Mouse (Mus musculus) neural tube, embryonic 11.5 days (tissue): Measurements from ENCODE around the gene Mbd3. TPM values are rescaled to one million over a fixed set of nuclear protein-coding genes. Genes with fewer than 3 reads are reported as not detected.
A peak's percentile ranks its signal among the peaks of the same experiment; 100 is the strongest.

Experiments used
- ATAC-seq: fragments of 200-750 bp; cut with Nextera tagmentation; 2 replicates; pipeline ENCODE4 v1.8.0; 2017; ENCODE audit warnings: moderate number of reproducible peaks, mild to moderate bottlenecking, moderate TSS enrichment, moderate library complexity; ENCODE audit not compliant: insufficient read depth, low FRiP score, low TSS enrichment
- DNase-seq: peaks from one replicate; pipeline ENCODE4 v3.0.0-alpha.2; 2015; ENCODE audit warnings: low spot score
- H3K27ac ChIP-seq: fragments of 300-500 bp; sonication (generic); 2 replicates; pipeline ENCODE4 v1.5.1; 2014; ENCODE audit warnings: low read depth, mild to moderate bottlenecking, low read length
- H3K27me3 ChIP-seq: fragments of 300-500 bp; sonication (generic); 2 replicates; pipeline ENCODE4 v1.6.1; 2014; ENCODE audit warnings: mild to moderate bottlenecking, low read length, mixed read lengths; ENCODE audit not compliant: control insufficient read depth, insufficient read depth
- H3K36me3 ChIP-seq: fragments of 300-500 bp; sonication (generic); 2 replicates; pipeline ENCODE4 v1.6.1; 2014; ENCODE audit warnings: mild to moderate bottlenecking, low read length, moderate library complexity, mixed read lengths; ENCODE audit not compliant: control insufficient read depth, insufficient read depth
- H3K4me1 ChIP-seq: fragments of 300-500 bp; sonication (generic); 2 replicates; pipeline ENCODE4 v1.6.1; 2014; ENCODE audit warnings: low read length, mixed read lengths; ENCODE audit not compliant: control insufficient read depth, insufficient read depth
- H3K4me2 ChIP-seq: fragments of 300-500 bp; sonication (generic); 2 replicates; pipeline ENCODE4 v1.6.1; 2014; ENCODE audit warnings: low read depth, mild to moderate bottlenecking, moderate library complexity
- H3K4me3 ChIP-seq: fragments of 300-500 bp; sonication (generic); 2 replicates; pipeline ENCODE4 v1.5.1; 2014; ENCODE audit warnings: low read depth, low read length
- H3K9ac ChIP-seq: fragments of 300-500 bp; sonication (generic); 2 replicates; pipeline ENCODE4 v1.6.1; 2014; ENCODE audit warnings: mild to moderate bottlenecking, low read length
- H3K9me3 ChIP-seq: fragments of 300-500 bp; sonication (generic); 2 replicates; pipeline ENCODE4 v1.6.1; 2016; ENCODE audit warnings: low read length; ENCODE audit not compliant: control insufficient read depth
- WGBS: fragments of 180-500 bp; shearing (Covaris S2); extraction: QIAGEN DNeasy Blood & Tissue Kit; methylation state at CpG from one replicate; pipeline ENCODE4 v1.1.7; 2014; 5-methylcytosine and 5-hydroxymethylcytosine counted together
- polyA plus RNA-seq: library from polyadenylated mRNA; unstranded; fragments of >200 nt; fragmentation: Nextera tagmentation; extraction: Ambion mirVana; gene quantifications from 2 replicates; pipeline ENCODE4 v1.2.1, GENCODE M21; 2014

The Mbd3 gene
- polyA plus RNA-seq, 1 experiment from 2014 or later = 271 TPM

DNA sequence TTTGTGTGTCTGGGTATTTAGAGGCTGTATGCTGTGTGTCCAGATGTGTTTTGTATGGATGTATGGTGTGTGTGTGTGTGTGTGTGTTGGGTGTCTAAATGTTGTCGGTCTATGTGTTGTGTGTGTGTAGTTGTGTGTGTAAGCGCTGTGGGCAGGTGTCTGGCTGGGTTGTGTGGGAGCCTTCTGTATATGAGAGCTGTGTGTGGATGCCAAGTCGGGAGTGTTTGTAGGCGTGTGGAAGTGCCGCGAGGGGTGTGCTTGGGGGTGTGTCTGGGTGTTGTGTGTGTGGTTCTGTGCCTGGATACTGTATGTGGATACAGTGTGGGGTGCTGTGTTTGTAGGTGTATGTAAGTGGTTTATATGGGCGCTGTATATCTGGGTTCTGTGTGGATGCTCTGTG, 42.0 kb downstream of the Mbd3 start:
- Histone ChIP-seq H3K27me3 (peaks cover 67% of the 10 kb centered on the region), H3K9me3 (no peaks in the 10 kb centered on the region), H3K9ac (no peak overlapping the region), H3K4me3 (no peak overlapping the region), H3K27ac (no peak overlapping the region), H3K4me1 (0 out of 2 replicates have a peak, but pooled peaks cover 3% of the 10 kb centered on the region), H3K4me2 (no peak overlapping the region), H3K36me3 (no peaks in the 10 kb centered on the region)
- ATAC-seq (no peak), DNase-seq (no peak)
- WGBS = 39% methylated on average over 7 of the region's 7 CpGs

GRCm38 (mm10) chr10:80356737-80357136, 42.6 kb downstream of the Mbd3 start:
- Histone ChIP-seq H3K4me1 (0 out of 2 replicates have a peak, but pooled peaks cover 3% of the 10 kb centered on the region), H3K4me2 (peak overlapping the region; percentile 24), H3K36me3 (no peaks in the 10 kb centered on the region), H3K9me3 (no peaks in the 10 kb centered on the region), H3K27me3 (peaks cover 72% of the 10 kb centered on the region), H3K4me3 (peak overlapping the region; percentile 13; the same call in 1 of the 2 replicates), H3K9ac (no peak overlapping the region; the same call in 1 of the 2 replicates), H3K27ac (no peak overlapping the region)
- DNase-seq (no peak), ATAC-seq (no peak)
- 2% methylated on average over 33 of the region's 34 CpGs for WGBS

DNA sequence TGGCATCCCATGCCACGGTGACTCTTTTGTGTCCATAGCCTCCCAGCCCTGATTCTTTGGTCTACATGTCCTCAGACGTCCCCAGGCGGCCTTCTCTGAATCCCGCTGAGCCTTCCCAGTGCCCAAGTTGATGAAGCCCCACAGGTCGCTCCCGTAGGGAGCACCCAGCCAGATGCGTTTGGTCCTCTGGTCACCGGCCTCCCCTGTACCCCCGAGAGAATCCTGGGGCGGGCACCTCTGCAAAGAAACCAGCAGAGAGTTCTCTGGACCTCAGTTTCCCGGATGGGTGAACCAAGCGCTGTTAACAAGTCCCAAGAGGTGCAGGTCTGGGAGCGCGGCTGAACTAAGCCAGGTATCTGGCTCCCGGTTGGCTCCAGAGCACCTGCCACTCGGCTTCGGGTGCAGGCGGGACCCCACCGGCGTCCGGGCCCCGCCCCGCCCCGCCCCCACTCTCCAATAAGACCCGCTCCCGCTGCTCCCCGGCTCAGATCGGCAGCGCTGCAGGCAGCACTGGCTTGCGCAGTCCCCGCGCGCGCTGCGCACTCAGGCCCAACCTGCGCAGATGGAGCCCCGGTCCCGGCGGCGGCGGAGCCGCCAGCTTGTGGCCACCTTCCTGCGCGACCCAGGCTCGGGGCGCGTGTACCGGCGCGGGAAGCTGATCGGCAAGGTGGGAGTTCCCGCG, 43.2 kb downstream of the Mbd3 start, which contains the start of gene Plk5:
Plk5 (plus strand) TSS at position 459 of the 682 bp plus-strand sequence.
- H3K4me1 ChIP-seq = 0 out of 2 replicates have a peak, but pooled peaks cover 3% of the 10 kb centered on the region
- H3K27me3 ChIP-seq = peaks cover 76% of the 10 kb centered on the region
- H3K27ac ChIP-seq = no peak within 1 kb of the TSS
- DNase-seq (no peak), ATAC-seq (no peak)
- H3K36me3 ChIP-seq = no peaks in the 10 kb centered on the region
- H3K4me2 ChIP-seq = peak within 1 kb of the TSS; percentile 24
- peak within 1 kb of the TSS; percentile 13; the same call in 1 of the 2 replicates for H3K4me3 ChIP-seq
- no peak within 1 kb of the TSS; the same call in 1 of the 2 replicates for H3K9ac ChIP-seq
- WGBS = under 1% methylated on average over 51 of the region's 53 CpGs
- no peaks in the 10 kb centered on the region for H3K9me3 ChIP-seq

- no peak overlapping the region for H3K27ac ChIP-seq
- H3K4me2 ChIP-seq = no peak overlapping the region
- no peak overlapping the region for H3K4me3 ChIP-seq
- no peak overlapping the region for H3K9ac ChIP-seq
- no peaks in the 10 kb centered on the region for H3K36me3 ChIP-seq
- H3K9me3 ChIP-seq = no peaks in the 10 kb centered on the region
- DNase-seq = no peak
- WGBS = 10% methylated on average over 9 of the region's 9 CpGs
- H3K4me1 ChIP-seq = 0 out of 2 replicates have a peak, but pooled peaks cover 3% of the 10 kb centered on the region
- H3K27me3 ChIP-seq = peaks cover 83% of the 10 kb centered on the region
- ATAC-seq = no peak
These were observed 43.9 kb downstream of the Mbd3 start for GRCm38 (mm10) chr10:80355431-80355830.

- Histone ChIP-seq H3K27me3 (peaks cover 91% of the 10 kb centered on the region), H3K9ac (no peak overlapping the region), H3K4me2 (no peak overlapping the region), H3K4me1 (peaks cover 8% of the 10 kb centered on the region; the same call in 1 of the 2 replicates), H3K4me3 (no peak overlapping the region; the same call in 1 of the 2 replicates), H3K36me3 (no peaks in the 10 kb centered on the region), H3K9me3 (no peaks in the 10 kb centered on the region), H3K27ac (no peak overlapping the region)
- WGBS = 65% methylated on average over 8 of the region's 8 CpGs
- no peak for DNase-seq
- ATAC-seq = no peak
These were observed 46.6 kb downstream of the Mbd3 start for GRCm38 (mm10) chr10:80352727-80353126.

- Histone ChIP-seq H3K27ac (no peak overlapping the region), H3K4me1 (peaks cover 8% of the 10 kb centered on the region; the same call in 1 of the 2 replicates), H3K36me3 (no peaks in the 10 kb centered on the region), H3K9me3 (no peaks in the 10 kb centered on the region), H3K4me3 (no peak overlapping the region), H3K9ac (no peak overlapping the region), H3K4me2 (no peak overlapping the region), H3K27me3 (peaks cover 91% of the 10 kb centered on the region)
- 31% methylated on average over 11 of the region's 11 CpGs for WGBS
- no peak for DNase-seq
- ATAC-seq = no peak
These were observed 47.5 kb downstream of the Mbd3 start for GRCm38 (mm10) chr10:80351896-80352295.

- Histone ChIP-seq H3K4me1 (peaks cover 6% of the 10 kb centered on the region; the same call in 1 of the 2 replicates), H3K4me2 (no peak overlapping the region), H3K9me3 (no peaks in the 10 kb centered on the region), H3K27me3 (peaks cover 89% of the 10 kb centered on the region), H3K36me3 (no peaks in the 10 kb centered on the region), H3K9ac (no peak overlapping the region), H3K27ac (no peak overlapping the region), H3K4me3 (no peak overlapping the region)
- 4% methylated on average over 7 of the region's 7 CpGs for WGBS
- DNase-seq (peak; percentile 88), ATAC-seq (peak; percentile 75)
These were observed 49.1 kb downstream of the Mbd3 start for GRCm38 (mm10) chr10:80350292-80350691.

DNA sequence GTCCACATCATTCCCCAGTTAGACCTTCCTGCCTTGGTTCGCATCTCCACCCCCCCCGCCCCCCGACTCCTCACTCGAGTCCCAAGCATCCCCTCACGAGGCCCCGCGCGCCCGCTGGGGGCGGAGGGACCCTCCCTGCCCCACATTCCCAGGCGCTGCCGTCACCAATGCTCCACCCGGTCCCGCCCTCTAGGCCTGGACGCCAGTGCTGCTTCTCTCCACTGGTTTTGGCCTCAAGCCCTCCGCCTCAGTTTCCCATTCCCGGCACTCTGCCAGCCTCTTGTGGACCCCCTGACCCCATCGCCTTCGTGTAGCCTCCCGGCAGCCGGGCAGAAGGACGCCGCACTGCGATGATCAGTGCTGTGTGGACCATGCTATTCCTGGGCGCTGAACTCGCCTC, 50.4 kb downstream of the Mbd3 start:
- Histone ChIP-seq H3K27me3 (peaks cover 91% of the 10 kb centered on the region), H3K9me3 (no peaks in the 10 kb centered on the region), H3K4me3 (no peak overlapping the region), H3K36me3 (no peaks in the 10 kb centered on the region), H3K4me1 (peaks cover 6% of the 10 kb centered on the region; the same call in 1 of the 2 replicates), H3K27ac (no peak overlapping the region), H3K9ac (no peak overlapping the region; the same call in 1 of the 2 replicates), H3K4me2 (no peak overlapping the region)
- no peak for ATAC-seq
- no peak for DNase-seq
- WGBS = 17% methylated on average over 25 of the region's 26 CpGs
